Mouse (Mus musculus) liver, adult 2 months (tissue): ENCODE data around the gene Btbd7. TPM values are rescaled to one million over a fixed set of nuclear protein-coding genes. Genes with fewer than 3 reads are reported as not detected.
A peak's percentile ranks its signal among the peaks of the same experiment; 100 is the strongest.

Source experiments
- DNase-seq: peaks from one replicate; pipeline ENCODE4 v3.0.0-alpha.2; 2011; ENCODE audit warnings: low read depth, low spot score; ENCODE audit errors: extremely low read depth
- H3K27ac ChIP-seq: fragments of 200-500 bp; replicated peaks from 2 replicates; pipeline ENCODE4 v1.5.1; 2012; ENCODE audit warnings: low read depth, mild to moderate bottlenecking, control low read depth, inconsistent platforms, low read length; ENCODE audit not compliant: insufficient read depth
- H3K27me3 ChIP-seq: fragments of 200-500 bp; 2 replicates; pipeline ENCODE4 v1.6.1; 2012; ENCODE audit warnings: mild to moderate bottlenecking, moderate library complexity, low read length, inconsistent platforms; ENCODE audit not compliant: control insufficient read depth, insufficient read depth
- H3K36me3 ChIP-seq: fragments of 200-500 bp; 2 replicates; pipeline ENCODE4 v1.6.1; 2012; ENCODE audit warnings: low read length, inconsistent platforms; ENCODE audit not compliant: control insufficient read depth, insufficient read depth
- H3K4me1 ChIP-seq: fragments of 200-500 bp; 2 replicates; pipeline ENCODE4 v1.6.1; 2011; ENCODE audit warnings: low read length; ENCODE audit not compliant: control insufficient read depth, insufficient read depth
- H3K4me3 ChIP-seq: fragments of 200-500 bp; 2 replicates; pipeline ENCODE4 v1.5.1; 2011; ENCODE audit warnings: low read depth, mild to moderate bottlenecking, control low read depth, low read length, moderate library complexity; ENCODE audit not compliant: insufficient read depth
- H3K79me2 ChIP-seq: fragments of 200-500 bp; 2 replicates; pipeline ENCODE4 v1.6.1; 2012; ENCODE audit warnings: inconsistent platforms, mild to moderate bottlenecking, low read length, moderate library complexity; ENCODE audit not compliant: control insufficient read depth, insufficient read depth
- H3K9ac ChIP-seq: fragments of 200-500 bp; 2 replicates; pipeline ENCODE4 v1.6.1; 2012; ENCODE audit warnings: low read depth, mild to moderate bottlenecking, control low read depth, inconsistent platforms, low read length
- CTCF ChIP-seq: fragments of 200-500 bp; IDR thresholded peaks from 2 replicates; pipeline ENCODE4 v1.5.1; 2011; ENCODE audit warnings: low read depth, low read length, control low read depth
- POLR2A ChIP-seq: fragments of 200-500 bp; IDR thresholded peaks from 2 replicates; pipeline ENCODE4 v1.6.1; 2011; ENCODE audit warnings: low read length, control low read depth; ENCODE audit not compliant: insufficient read depth; ENCODE audit errors: extremely low read depth
- WGBS: fragments of 180-500 bp; shearing (Covaris S2); methylation state at CpG from one replicate; pipeline ENCODE4 v1.1.7; 2018; 5-methylcytosine and 5-hydroxymethylcytosine counted together
- polyA plus RNA-seq: library from polyadenylated mRNA; depleted of rRNA; stranded (reverse); fragments of >200 nt; gene quantifications from 2 replicates; pipeline ENCODE4 v1.2.3, GENCODE M21; 2012; rRNA removed
- total RNA-seq: library from RNA; depleted of rRNA; stranded (reverse); fragments of >200 nt; gene quantifications from 2 replicates; pipeline ENCODE4 v1.2.3, GENCODE M21; 2014; rRNA removed

The Btbd7 gene
- total and polyA plus RNA-seq, 2 experiments, result 4.7 to 15.5 TPM

- 77% methylated on average over 7 of the region's 7 CpGs for WGBS
- DNase-seq, result no peak
- Histone ChIP-seq H3K9ac (no peak overlapping the region), H3K79me2 (peaks cover 3% of the 10 kb centered on the region; the same call in 1 of the 2 replicates), H3K4me1 (peaks cover 10% of the 10 kb centered on the region), H3K4me3 (no peak overlapping the region), H3K27ac (no peak overlapping the region), H3K36me3 (peaks cover 3% of the 10 kb centered on the region), H3K27me3 (no peaks in the 10 kb centered on the region)
- no peak for TF ChIP-seq CTCF
- no peak for TF ChIP-seq POLR2A
Measured at GRCm38 (mm10) chr12:102742056-102742455, 136.2 kb downstream of the Btbd7 start.

GRCm38 (mm10) chr12:102740285-102740684, 138.0 kb downstream of the Btbd7 start:
- no peak for TF ChIP-seq POLR2A
- no peak for TF ChIP-seq CTCF
- Histone ChIP-seq H3K4me1 (peaks cover 10% of the 10 kb centered on the region), H3K4me3 (no peak overlapping the region), H3K79me2 (no peaks in the 10 kb centered on the region; the same call in 1 of the 2 replicates), H3K9ac (no peak overlapping the region), H3K27me3 (no peaks in the 10 kb centered on the region), H3K27ac (no peak overlapping the region), H3K36me3 (no peaks in the 10 kb centered on the region)
- WGBS, result 73% methylated on average over 3 of the region's 3 CpGs
- DNase-seq, result no peak

GRCm38 (mm10) chr12:102739096-102739495, 139.2 kb downstream of the Btbd7 start:
- TF ChIP-seq CTCF (no peak), POLR2A (no peak)
- Histone ChIP-seq H3K79me2 (no peaks in the 10 kb centered on the region), H3K4me3 (no peak overlapping the region), H3K27ac (no peak overlapping the region), H3K9ac (no peak overlapping the region), H3K36me3 (no peaks in the 10 kb centered on the region), H3K27me3 (no peaks in the 10 kb centered on the region), H3K4me1 (peaks cover 5% of the 10 kb centered on the region)
- 70% methylated on average over 5 of the region's 5 CpGs for WGBS
- no peak for DNase-seq

DNA sequence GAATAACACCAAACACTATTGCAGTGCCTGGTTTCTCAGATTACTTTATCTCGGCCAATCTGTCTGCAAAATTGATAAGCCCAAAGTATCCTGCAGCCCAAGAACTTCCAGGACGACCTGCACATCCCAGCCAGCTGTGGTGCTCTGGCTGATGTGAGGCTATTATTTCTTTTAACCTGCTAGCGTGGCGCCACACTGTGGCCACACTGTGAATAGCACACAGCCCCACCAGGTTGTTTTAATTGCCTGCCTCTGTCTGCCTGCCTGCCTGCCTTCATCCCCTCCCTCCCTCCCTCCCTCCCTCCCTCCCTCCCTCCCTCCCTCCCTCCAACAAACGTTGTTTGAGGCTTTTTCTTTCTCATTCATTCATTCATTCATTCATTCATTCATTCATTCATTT, 144.9 kb downstream of the Btbd7 start:
- no peak for DNase-seq
- no peak overlapping the region for H3K4me3 ChIP-seq
- H3K27ac ChIP-seq, result no peak overlapping the region

DNA sequence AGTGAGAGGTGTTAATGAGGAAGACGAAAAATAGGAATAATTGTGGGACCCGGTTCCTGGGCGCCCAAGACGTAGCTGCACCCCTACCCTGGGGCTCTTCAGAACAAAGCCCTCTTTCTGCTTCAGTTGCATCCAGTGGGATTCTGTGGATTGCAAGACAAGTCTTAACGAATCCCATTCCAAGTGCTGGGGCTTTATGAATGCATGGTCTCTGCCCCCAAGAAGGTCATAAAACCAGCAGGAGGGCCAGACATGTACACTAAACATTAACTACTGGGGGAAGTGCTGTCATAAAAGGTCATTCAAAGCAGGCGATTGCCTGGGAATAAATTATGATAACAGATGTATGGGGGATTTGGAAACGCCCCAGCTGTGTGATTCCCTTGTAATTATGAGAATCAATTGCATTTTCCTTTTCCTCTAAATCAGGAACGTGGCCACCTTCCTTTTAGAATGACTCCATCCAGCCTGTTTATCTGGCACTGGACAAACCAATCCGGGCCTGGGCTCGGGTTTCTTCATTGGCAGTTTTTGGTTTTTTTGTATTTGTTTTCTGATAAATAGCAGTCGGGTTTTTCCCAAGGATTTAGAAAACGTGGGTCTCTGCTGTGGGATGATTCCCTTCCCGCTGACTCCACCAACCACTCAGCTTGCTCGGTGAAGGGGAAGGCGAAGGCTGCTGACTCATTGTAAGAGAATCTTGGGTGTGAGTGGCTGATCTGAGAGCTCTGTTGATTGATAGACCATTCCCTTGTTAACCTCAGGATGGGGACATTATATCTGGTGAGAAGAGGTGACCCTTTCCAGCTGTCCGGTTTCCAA, 147.3 kb downstream of the Btbd7 start:
- 41% methylated on average over 16 of the region's 16 CpGs for WGBS
- H3K27me3 ChIP-seq, result no peaks in the 10 kb centered on the region
- H3K27ac ChIP-seq, result no peak overlapping the region
- no peak overlapping the region for H3K4me3 ChIP-seq
- H3K9ac ChIP-seq, result no peak overlapping the region
- TF ChIP-seq CTCF, result no peak
- no peak for TF ChIP-seq POLR2A
- H3K79me2 ChIP-seq, result no peaks in the 10 kb centered on the region
- H3K4me1 ChIP-seq, result no peaks in the 10 kb centered on the region
- H3K36me3 ChIP-seq, result no peaks in the 10 kb centered on the region
- DNase-seq, result no peak

More for the DNA sequence above, 144.9 kb downstream of the Btbd7 start:
- Histone ChIP-seq H3K9ac (no peak overlapping the region), H3K36me3 (no peaks in the 10 kb centered on the region), H3K27me3 (no peaks in the 10 kb centered on the region), H3K4me1 (no peaks in the 10 kb centered on the region), H3K79me2 (no peaks in the 10 kb centered on the region)
- WGBS, result 22% methylated on average over 4 of the region's 5 CpGs
- TF ChIP-seq POLR2A, result no peak
- TF ChIP-seq CTCF, result peak; percentile 86

Other genes with a start within 250 kb of the Btbd7 start
- 7.9 and 8.3 TPM in 2 replicates for gene Itpk1, start 173.5 kb downstream of the Btbd7 start, total RNA-seq
- gene Itpk1, start 173.5 kb downstream of the Btbd7 start, polyA plus RNA-seq, result 21.0 and 22.8 TPM in 2 replicates
- 0.54 and 1.0 TPM in 2 replicates for gene Moap1, start 134.8 kb downstream of the Btbd7 start, total RNA-seq
- gene Moap1, start 134.8 kb downstream of the Btbd7 start, polyA plus RNA-seq, result 0.15 and 0.37 TPM in 2 replicates
- gene Tmem251, start 134.7 kb downstream of the Btbd7 start, total RNA-seq, result 1.8 and 2.0 TPM in 2 replicates
- gene Tmem251, start 134.7 kb downstream of the Btbd7 start, polyA plus RNA-seq, result 1.2 and 1.6 TPM in 2 replicates
- not detected in 2 replicates for gene Gm28051, start 120.7 kb downstream of the Btbd7 start, total RNA-seq
- not detected in 2 replicates for gene Gm28051, start 120.7 kb downstream of the Btbd7 start, polyA plus RNA-seq
- gene Gon7, start 120.7 kb downstream of the Btbd7 start, total RNA-seq, result 5.0 and 5.6 TPM in 2 replicates
- gene Gon7, start 120.7 kb downstream of the Btbd7 start, polyA plus RNA-seq, result 11.3 and 11.5 TPM in 2 replicates
- gene Ubr7, start 120.5 kb downstream of the Btbd7 start, total RNA-seq, result 15.1 and 15.3 TPM in 2 replicates
- gene Ubr7, start 120.5 kb downstream of the Btbd7 start, polyA plus RNA-seq, result 6.0 and 6.5 TPM in 2 replicates
- 1.5 and 1.8 TPM in 2 replicates for gene Gm20604, start 119.8 kb downstream of the Btbd7 start, total RNA-seq
- gene Gm20604, start 119.8 kb downstream of the Btbd7 start, polyA plus RNA-seq, result 0.94 and 1.1 TPM in 2 replicates
- gene Cox8c, start 20.8 kb upstream of the Btbd7 start, total RNA-seq, result not detected in 2 replicates
- not detected in 2 replicates for gene Cox8c, start 20.8 kb upstream of the Btbd7 start, polyA plus RNA-seq
- gene Unc79, start 70.4 kb upstream of the Btbd7 start, total RNA-seq, result 0.20 and 0.46 TPM in 2 replicates
- 0.07 and 0.15 TPM in 2 replicates for gene Unc79, start 70.4 kb upstream of the Btbd7 start, polyA plus RNA-seq